Comparison of ENCODE assay signal across 21 mouse cellular contexts in the genomic region with DNA sequence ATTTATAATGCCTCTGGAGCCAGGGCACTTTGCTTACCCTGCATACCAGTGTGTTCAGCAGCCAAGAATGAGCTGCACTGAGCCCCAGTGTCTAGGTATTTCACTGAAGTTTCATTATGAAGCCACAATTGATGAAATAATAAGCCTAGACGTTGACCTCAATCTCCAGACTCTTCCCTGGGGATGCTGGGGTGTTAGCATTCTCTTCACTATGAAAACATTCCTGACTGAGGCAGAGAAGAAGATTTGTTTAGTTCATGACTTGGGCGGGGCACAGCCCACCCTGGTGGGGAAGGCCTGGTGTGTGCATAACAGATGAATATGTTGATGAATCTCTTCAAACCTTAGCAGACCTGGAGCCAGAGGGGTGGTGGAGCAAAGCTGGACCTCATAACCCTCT.
A peak's percentile ranks its signal among the peaks of the same experiment; 100 is the strongest.
DNase-seq lines count a peak whose midpoint lies in the region; ATAC-seq and TF ChIP-seq lines count a peak whose summit lies in the region.
"Had no signal": no experiment of that assay in that cellular context is flagged by ENCODE, and none has a peak within 500 bp of the region (broad histone marks: within the 10 kb centered on the region; RNA-seq: fewer than 3 reads in every experiment).

No protein-coding gene starts in this region.

- H3K27ac ChIP-seq in embryonic fibroblast, embryonic 13.5 days (ENCODE audit: insufficient read depth, low read length), result 0 out of 2 replicates have a peak overlapping the region, but pooled peaks have one; percentile 21
- no peak overlapping the region for H3K27ac ChIP-seq in hindbrain, postnatal 0 days
- H3K27ac ChIP-seq: embryonic facial prominence, embryonic 12.5 days; hindbrain, embryonic 10.5 days; hindbrain, embryonic 14.5 days had no signal

- H3K4me3 ChIP-seq in embryonic fibroblast, embryonic 13.5 days (ENCODE audit: insufficient read depth, low read length), result no peak overlapping the region
- H3K4me3 ChIP-seq in hindbrain, postnatal 0 days (ENCODE audit: low read length), result no peak overlapping the region
- H3K4me3 ChIP-seq: embryonic facial prominence, embryonic 12.5 days; heart, embryonic 12.5 days; hindbrain, embryonic 10.5 days had no signal

- ATAC-seq in hindbrain, postnatal 0 days, result no peak
- ATAC-seq: forebrain, embryonic 14.5 days; intestine, embryonic 16.5 days had no signal

- H3K27me3 ChIP-seq in hindbrain, postnatal 0 days (ENCODE audit: insufficient read depth, low read length), result no peaks in the 10 kb centered on the region
- H3K27me3 ChIP-seq: embryonic facial prominence, embryonic 12.5 days had no signal

- 74% methylated on average over 2 of the region's 2 CpGs for WGBS in hindbrain, postnatal 0 days

- no peak overlapping the region for H3K4me2 ChIP-seq in hindbrain, postnatal 0 days (ENCODE audit: low read depth, low read length)
- H3K4me2 ChIP-seq: embryonic facial prominence, embryonic 12.5 days; heart, embryonic 12.5 days; hindbrain, embryonic 14.5 days had no signal

- no peak for TF ChIP-seq CTCF in embryonic fibroblast, embryonic 13.5 days (IDR thresholded peaks at IDR 0.05; ENCODE audit: borderline replicate concordance, insufficient read depth, low read length)
- TF ChIP-seq CTCF in hindbrain, postnatal 0 days (IDR thresholded peaks at IDR 0.05; ENCODE audit: low read depth), result no peak

- H3K4me1 ChIP-seq in embryonic fibroblast, embryonic 13.5 days (ENCODE audit: control insufficient read depth, insufficient read depth, low read length), result peaks cover 4% of the 10 kb centered on the region
- H3K4me1 ChIP-seq in hindbrain, postnatal 0 days (ENCODE audit: insufficient read depth, low read length), result no peaks in the 10 kb centered on the region
- H3K4me1 ChIP-seq: embryonic facial prominence, embryonic 12.5 days; hindbrain, embryonic 10.5 days had no signal

- TF ChIP-seq POLR2A in embryonic fibroblast, embryonic 13.5 days (IDR thresholded peaks at IDR 0.05; ENCODE audit: low read depth, low read length), result no peak

- no peaks in the 10 kb centered on the region for H3K36me3 ChIP-seq in hindbrain, postnatal 0 days (ENCODE audit: insufficient read depth, low read length)
- H3K36me3 ChIP-seq: embryonic facial prominence, embryonic 12.5 days; heart, embryonic 12.5 days; hindbrain, embryonic 10.5 days had no signal

- H3K9me3 ChIP-seq in hindbrain, postnatal 0 days (ENCODE audit: low read length), result no peaks in the 10 kb centered on the region
- H3K9me3 ChIP-seq: embryonic facial prominence, embryonic 12.5 days; heart, embryonic 12.5 days; hindbrain, embryonic 10.5 days had no signal

- H3K9ac ChIP-seq in hindbrain, postnatal 0 days (replicated peaks; ENCODE audit: low read length), result no peak overlapping the region
- H3K9ac ChIP-seq: embryonic facial prominence, embryonic 12.5 days; heart, embryonic 12.5 days; hindbrain, embryonic 14.5 days had no signal

- peak; percentile 11 for DNase-seq in embryo, embryonic 10 days (ENCODE audit: low spot score)
- DNase-seq in embryo, embryonic 11 days, result no peak
- peak; percentile 85 for DNase-seq in 3T3-L1 (ENCODE audit: low read depth, low spot score)
- peak; percentile 72 for DNase-seq in NIH3T3 (ENCODE audit: low read depth)
- no peak for DNase-seq in hindbrain, postnatal 0 days (ENCODE audit: low spot score)
- no peak for DNase-seq in c-Kit-positive CD71-positive TER-119-positive erythroid progenitor cells, embryonic 14.5 days (ENCODE audit: low spot score)
- no peak for DNase-seq in thymus, postnatal 0 days (ENCODE audit: low spot score)
- DNase-seq: adrenal gland, adult 8-10 months; adrenal gland, postnatal 36 days; cerebellum, adult 11 months; cerebellum, adult 9-10 months; cerebellum, postnatal 25 days; gastrocnemius, postnatal 36 days; kidney, adult 2 months had no signal

Comparison
In these comparisons a context has a peak if more than half of its experiments do, and no peak if none do; other contexts are left out.
1. DNase-seq: peak in embryo, embryonic 10 days (single experiment), 3T3-L1 (single experiment) and NIH3T3 (single experiment); none in embryo, embryonic 11 days (single experiment), hindbrain, postnatal 0 days (single experiment), c-Kit-positive CD71-positive TER-119-positive erythroid progenitor cells, embryonic 14.5 days (single experiment) and thymus, postnatal 0 days (single experiment).